Mouse (Mus musculus): ENCODE results near the gene Ints7. TPM values are rescaled to one million over a fixed set of nuclear protein-coding genes. Genes with fewer than 3 reads are reported as not detected.

Gene Ints7
- polyA plus RNA-seq, 1 experiment, result not detected

DNA sequence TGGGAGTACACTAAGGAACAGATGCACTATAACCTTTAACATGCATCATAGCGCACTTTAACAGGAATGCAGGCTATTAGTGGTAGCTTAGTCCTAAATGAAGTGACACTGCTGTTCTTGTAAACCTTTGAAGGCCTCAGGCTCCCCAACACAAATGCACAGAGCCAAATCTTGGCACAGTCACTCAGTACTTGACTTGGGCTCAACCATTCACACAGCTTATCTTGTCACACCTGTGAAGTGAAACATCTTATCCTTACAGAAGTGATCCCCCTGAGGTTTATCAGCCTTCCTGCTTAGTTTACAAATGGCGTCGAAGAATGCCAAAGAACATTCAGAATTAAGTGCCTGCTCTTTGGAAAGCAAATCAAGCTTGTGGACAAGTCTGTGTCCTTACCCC is 31.7 kb upstream of the Ints7 start:
- Histone ChIP-seq H3K27ac (ENCODE audit: insufficient read depth, low read depth, low read length) (no peak overlapping the region), H3K4me1 (ENCODE audit: control insufficient read depth, insufficient read depth, low read length) (no peaks in the 10 kb centered on the region), H3K4me3 (ENCODE audit: insufficient read depth, low read depth, low read length) (no peak overlapping the region)
- no peak for TF ChIP-seq POLR2A (IDR thresholded peaks at IDR 0.05; ENCODE audit: insufficient read depth, low read depth, low read length)
- WGBS, result 92% methylated on average over 3 of the region's 3 CpGs

GRCm38 (mm10) chr1:191550786-191551185 is 24.6 kb upstream of the Ints7 start:
- Histone ChIP-seq H3K4me3 (ENCODE audit: insufficient read depth, low read depth, low read length) (no peak overlapping the region), H3K27ac (ENCODE audit: insufficient read depth, low read depth, low read length) (no peak overlapping the region), H3K4me1 (ENCODE audit: control insufficient read depth, insufficient read depth, low read length) (no peaks in the 10 kb centered on the region)
- 70% methylated on average over 4 of the region's 4 CpGs for WGBS
- TF ChIP-seq POLR2A (IDR thresholded peaks at IDR 0.05; ENCODE audit: insufficient read depth, low read depth, low read length), result no peak
- TF ChIP-seq CTCF (IDR thresholded peaks at IDR 0.05; ENCODE audit: insufficient read depth, low read depth, low read length), result no peak

- 81% methylated on average over 8 of the region's 8 CpGs for WGBS
- Histone ChIP-seq H3K27ac (ENCODE audit: insufficient read depth, low read depth, low read length) (no peak overlapping the region), H3K4me3 (ENCODE audit: insufficient read depth, low read depth, low read length) (no peak overlapping the region), H3K4me1 (ENCODE audit: control insufficient read depth, insufficient read depth, low read length) (peaks cover 3% of the 10 kb centered on the region; the same call in 1 of the 2 replicates)
- TF ChIP-seq POLR2A (IDR thresholded peaks at IDR 0.05; ENCODE audit: insufficient read depth, low read depth, low read length), result no peak
Observed at GRCm38 (mm10) chr1:191557109-191557508, 18.3 kb upstream of the Ints7 start.

DNA sequence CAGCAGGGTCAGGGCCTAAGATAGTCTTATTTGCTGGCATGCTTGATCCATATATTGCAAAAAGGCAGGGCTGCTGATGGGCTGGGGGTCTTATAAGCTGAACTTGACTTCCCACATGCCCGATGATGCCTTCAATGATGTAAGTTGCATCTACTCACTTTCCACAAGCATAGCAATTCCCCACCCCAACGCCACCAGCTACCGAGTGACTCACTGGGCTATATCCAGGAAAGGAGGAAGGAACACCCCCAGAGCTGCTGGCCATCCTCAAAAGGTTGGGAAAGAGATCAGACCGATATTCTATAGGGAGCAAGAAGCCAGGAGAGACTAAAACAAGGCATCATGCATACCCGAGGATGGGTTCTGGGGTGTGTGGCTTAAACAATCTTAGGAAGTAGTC is 15.7 kb upstream of the Ints7 start:
- no peak overlapping the region for H3K27ac ChIP-seq (ENCODE audit: insufficient read depth, low read depth, low read length)
- H3K4me3 ChIP-seq (ENCODE audit: insufficient read depth, low read depth, low read length), result no peak overlapping the region
- no peak for TF ChIP-seq CTCF (IDR thresholded peaks at IDR 0.05; ENCODE audit: insufficient read depth, low read depth, low read length)
- no peak for TF ChIP-seq POLR2A (IDR thresholded peaks at IDR 0.05; ENCODE audit: insufficient read depth, low read depth, low read length)
- 57% methylated on average over 5 of the region's 5 CpGs for WGBS
- H3K4me1 ChIP-seq (ENCODE audit: control insufficient read depth, insufficient read depth, low read length), result peaks cover 3% of the 10 kb centered on the region; the same call in 1 of the 2 replicates

- Histone ChIP-seq H3K4me1 (ENCODE audit: control insufficient read depth, insufficient read depth, low read length) (peaks cover 3% of the 10 kb centered on the region; the same call in 1 of the 2 replicates), H3K27ac (ENCODE audit: insufficient read depth, low read depth, low read length) (no peak overlapping the region), H3K4me3 (ENCODE audit: insufficient read depth, low read depth, low read length) (no peak overlapping the region)
- 40% methylated on average over 6 of the region's 6 CpGs for WGBS
- TF ChIP-seq CTCF (IDR thresholded peaks at IDR 0.05; ENCODE audit: insufficient read depth, low read depth, low read length) (no peak), POLR2A (IDR thresholded peaks at IDR 0.05; ENCODE audit: insufficient read depth, low read depth, low read length) (no peak)
Observed at GRCm38 (mm10) chr1:191562823-191563365, 12.5 kb upstream of the Ints7 start.

DNA sequence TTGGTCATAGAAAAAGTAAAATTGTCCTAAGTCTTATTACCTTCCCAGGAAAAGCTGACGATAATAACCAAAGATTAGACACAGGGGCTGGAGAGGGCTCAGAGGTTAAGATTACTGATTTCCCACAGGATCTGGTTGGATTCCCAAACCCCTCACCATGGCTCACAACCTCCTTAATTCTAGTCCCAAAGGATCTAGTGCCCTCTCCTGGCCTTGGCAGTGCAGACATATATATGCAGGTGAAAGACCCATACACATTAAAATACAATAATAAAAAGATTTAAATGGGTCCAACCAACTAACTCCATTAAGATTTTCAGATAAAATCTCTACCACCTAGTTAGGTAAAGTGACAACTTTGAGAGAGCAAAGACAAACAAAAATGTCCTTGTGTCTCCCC is 7.6 kb upstream of the Ints7 start:
- 92% methylated on average over 1 of the region's 1 CpGs for WGBS
- H3K4me1 ChIP-seq (ENCODE audit: control insufficient read depth, insufficient read depth, low read length), result no peaks in the 10 kb centered on the region
- no peak overlapping the region for H3K27ac ChIP-seq (ENCODE audit: insufficient read depth, low read depth, low read length)
- no peak overlapping the region for H3K4me3 ChIP-seq (ENCODE audit: insufficient read depth, low read depth, low read length)
- TF ChIP-seq POLR2A (IDR thresholded peaks at IDR 0.05; ENCODE audit: insufficient read depth, low read depth, low read length), result no peak
- TF ChIP-seq CTCF (IDR thresholded peaks at IDR 0.05; ENCODE audit: insufficient read depth, low read depth, low read length), result no peak

GRCm38 (mm10) chr1:191569625-191570024 is 5.8 kb upstream of the Ints7 start:
- TF ChIP-seq CTCF (IDR thresholded peaks at IDR 0.05; ENCODE audit: insufficient read depth, low read depth, low read length) (no peak), POLR2A (IDR thresholded peaks at IDR 0.05; ENCODE audit: insufficient read depth, low read depth, low read length) (no peak)
- Histone ChIP-seq H3K4me3 (ENCODE audit: insufficient read depth, low read depth, low read length) (no peak overlapping the region), H3K27ac (ENCODE audit: insufficient read depth, low read depth, low read length) (no peak overlapping the region), H3K4me1 (ENCODE audit: control insufficient read depth, insufficient read depth, low read length) (peaks cover under 1% of the 10 kb centered on the region; the same call in 1 of the 2 replicates)
- 96% methylated on average over 2 of the region's 2 CpGs for WGBS

GRCm38 (mm10) chr1:191570415-191570814 is 5.0 kb upstream of the Ints7 start:
- Histone ChIP-seq H3K27ac (ENCODE audit: insufficient read depth, low read depth, low read length) (no peak overlapping the region), H3K4me3 (ENCODE audit: insufficient read depth, low read depth, low read length) (no peak overlapping the region), H3K4me1 (ENCODE audit: control insufficient read depth, insufficient read depth, low read length) (peaks cover 6% of the 10 kb centered on the region; the same call in 1 of the 2 replicates)
- TF ChIP-seq CTCF (IDR thresholded peaks at IDR 0.05; ENCODE audit: insufficient read depth, low read depth, low read length), result no peak
- TF ChIP-seq POLR2A (IDR thresholded peaks at IDR 0.05; ENCODE audit: insufficient read depth, low read depth, low read length), result no peak
- 95% methylated on average over 3 of the region's 3 CpGs for WGBS

GRCm38 (mm10) chr1:191573906-191574639 is 1.4 kb upstream of the Ints7 start:
- WGBS, result 6% methylated on average over 13 of the region's 13 CpGs
- H3K4me1 ChIP-seq (ENCODE audit: control insufficient read depth, insufficient read depth, low read length), result peaks cover 6% of the 10 kb centered on the region; the same call in 1 of the 2 replicates
- no peak for TF ChIP-seq POLR2A (IDR thresholded peaks at IDR 0.05; ENCODE audit: insufficient read depth, low read depth, low read length)
- H3K4me3 ChIP-seq (ENCODE audit: insufficient read depth, low read depth, low read length), result no peak overlapping the region
- no peak overlapping the region for H3K27ac ChIP-seq (ENCODE audit: insufficient read depth, low read depth, low read length)

Measured in olfactory bulb, adult 2 months (tissue).